Mouse (Mus musculus) brain, embryonic 14.5 days (tissue): ENCODE data around the gene S1pr4.

Experiments used
- CTCF ChIP-seq: fragments of 200-500 bp; IDR thresholded peaks from 2 replicates; pipeline ENCODE4 v1.5.1; 2012; ENCODE audit warnings: inconsistent platforms, mild to moderate bottlenecking, moderate library complexity, borderline replicate concordance; ENCODE audit not compliant: insufficient read depth, insufficient read length; ENCODE audit errors: extremely low read depth
- POLR2A ChIP-seq: fragments of 200-500 bp; IDR thresholded peaks from 2 replicates; pipeline ENCODE4 v1.6.1; 2012; ENCODE audit warnings: mild to moderate bottlenecking, inconsistent platforms, borderline replicate concordance; ENCODE audit not compliant: poor library complexity, insufficient read depth, insufficient read length, severe bottlenecking; ENCODE audit errors: extremely low read depth

- TF ChIP-seq CTCF (no peak), POLR2A (no peak)
Measured at GRCm38 (mm10) chr10:81500032-81500431, at the start of gene S1pr4.
